Mouse (Mus musculus): ENCODE data around the gene Trim65. TPM values are rescaled to one million over a fixed set of nuclear protein-coding genes. Genes with fewer than 3 reads are reported as not detected.

Gene Trim65
- total and polyA plus RNA-seq, 3 experiments: 0.66 to 2.0 (median 1.4) TPM

GRCm38 (mm10) chr11:116131349-116132170 is 632 bp upstream of the Trim65 start:
- in situ Hi-C loops (cut with MboI; ENCODE audit: low pct_ligation_motif_present, low pct_unique_long_range_greater_than_20kb, low sequenced_read_pairs) (loop anchor here (5.0 kb wide), 1 partner anchor 44 kb away; the partner anchor contains the start of gene Wbp2), dilution Hi-C loops (cut with MboI; ENCODE audit: extremely low pct_ligation_motif_present, extremely low pct_unique_long_range_greater_than_20kb, low sequenced_read_pairs) (no loop called here)
- Histone ChIP-seq H3K4me1 (ENCODE audit: control insufficient read depth in 1 of 2, insufficient read depth in 2 of 2) (peaks cover 10 to 24% of the 10 kb centered on the region in 2 experiments), H3K9ac (ENCODE audit: insufficient read depth, low read depth) (peak overlapping the region; percentile 25), H3K27ac (ENCODE audit: insufficient read depth, low read depth) (no peak overlapping the region), H3K9me3 (replicated peaks; ENCODE audit: low read length) (no peaks in the 10 kb centered on the region), H3K27me3 (replicated peaks) (no peaks in the 10 kb centered on the region), H3K36me3 (replicated peaks in 1 of 2; ENCODE audit: control insufficient read depth in 1 of 2, insufficient read depth in 1 of 2, low read length in 1 of 2) (peaks cover 43 to 71% of the 10 kb centered on the region in 2 experiments), H3K79me2 (replicated peaks; ENCODE audit: control insufficient read depth, extremely low read depth, insufficient read depth, poor library complexity, severe bottlenecking) (peaks cover 4% of the 10 kb centered on the region), H3K4me2 (ENCODE audit: insufficient read depth, low read depth, poor library complexity, severe bottlenecking) (peak overlapping the region; percentile 19; the same call in 1 of the 2 replicates), H3K4me3 (replicated peaks in 1 of 3; ENCODE audit: low read depth in 2 of 3, low read length in 2 of 3, poor library complexity in 1 of 3) (peak overlapping the region in 2 of 3 experiments; percentile 49 to 61)
- TF ChIP-seq MAFK (IDR thresholded peaks at IDR 0.05; ENCODE audit: insufficient replicate concordance, low read length): no peak
- no peak for TF ChIP-seq JUN (IDR thresholded peaks at IDR 0.05; ENCODE audit: insufficient read depth, low read depth, low read length)
- TF ChIP-seq MYC (IDR thresholded peaks at IDR 0.05; ENCODE audit: low read depth, low read length): no peak
- TF ChIP-seq ELF1 (IDR thresholded peaks at IDR 0.05; ENCODE audit: low read depth, low read length): no peak
- no peak for TF ChIP-seq SMC3 (IDR thresholded peaks at IDR 0.05; ENCODE audit: low read depth, low read length)
- no peak for TF ChIP-seq ETS1 (conservative IDR thresholded peaks at IDR 0.05; ENCODE audit: low read depth, low read length)
- no peak for TF ChIP-seq ZNF384 (IDR thresholded peaks at IDR 0.05; ENCODE audit: low read depth, low read length)
- TF ChIP-seq KAT2A (IDR thresholded peaks at IDR 0.05; ENCODE audit: insufficient replicate concordance, low read length): no peak
- no peak for TF ChIP-seq ZMIZ1 (IDR thresholded peaks at IDR 0.05; ENCODE audit: low read depth, low read length)
- TF ChIP-seq NELFE (IDR thresholded peaks at IDR 0.05; ENCODE audit: low read depth, low read length): no peak
- TF ChIP-seq JUND (conservative IDR thresholded peaks at IDR 0.05; ENCODE audit: low read depth, low read length): no peak
- no peak for TF ChIP-seq NRF1 (IDR thresholded peaks at IDR 0.05; ENCODE audit: low read depth, low read length)
- no peak for TF ChIP-seq ZKSCAN1 (IDR thresholded peaks at IDR 0.05; ENCODE audit: borderline replicate concordance, low read depth, low read length)
- no peak for TF ChIP-seq RCOR1 (conservative IDR thresholded peaks at IDR 0.05; ENCODE audit: low read depth, low read length)
- no peak for TF ChIP-seq EP300 (IDR thresholded peaks at IDR 0.05; ENCODE audit: low read length)
- no peak for DNase-seq (ENCODE audit: extremely low read depth)

GRCm38 (mm10) chr11:116129993-116130487 is 888 bp downstream of the Trim65 start:
- no peak overlapping the region for H3K27ac ChIP-seq (ENCODE audit: insufficient read depth, low read depth)
- H3K4me1 ChIP-seq (ENCODE audit: control insufficient read depth in 1 of 2, insufficient read depth in 2 of 2): peaks cover 6 to 16% of the 10 kb centered on the region in 2 experiments
- peak overlapping the region; percentile 31 for H3K4me2 ChIP-seq (ENCODE audit: insufficient read depth, low read depth, poor library complexity, severe bottlenecking)
- H3K9me3 ChIP-seq (replicated peaks; ENCODE audit: low read length): peaks cover 8% of the 10 kb centered on the region
- H3K9ac ChIP-seq (ENCODE audit: insufficient read depth, low read depth): no peak overlapping the region
- TF ChIP-seq RCOR1 (conservative IDR thresholded peaks at IDR 0.05; ENCODE audit: low read depth, low read length): no peak
- no peak for TF ChIP-seq MAX (IDR thresholded peaks at IDR 0.05; ENCODE audit: low read length)
- no peak for TF ChIP-seq CTCF (conservative IDR thresholded peaks at IDR 0.05 in 1 of 2, IDR thresholded peaks at IDR 0.05 in 1 of 2; ENCODE audit: low read depth in 2 of 2, low read length in 2 of 2)
- no peak for TF ChIP-seq NELFE (IDR thresholded peaks at IDR 0.05; ENCODE audit: low read depth, low read length)
- no peak for TF ChIP-seq MYC (IDR thresholded peaks at IDR 0.05; ENCODE audit: low read depth, low read length)
- TF ChIP-seq SIN3A (IDR thresholded peaks at IDR 0.05; ENCODE audit: low read length): no peak
- TF ChIP-seq MAZ (IDR thresholded peaks at IDR 0.05; ENCODE audit: low read depth, low read length): no peak
- TF ChIP-seq UBTF (IDR thresholded peaks at IDR 0.05; ENCODE audit: low read depth, low read length): no peak
- no peak for TF ChIP-seq POLR2A (IDR thresholded peaks at IDR 0.05; ENCODE audit: low read depth, low read length)
- TF ChIP-seq USF2 (conservative IDR thresholded peaks at IDR 0.05; ENCODE audit: low read depth, low read length): no peak
- no peak for TF ChIP-seq RAD21 (IDR thresholded peaks at IDR 0.05; ENCODE audit: low read depth, low read length)
- no peak for TF ChIP-seq BHLHE40 (IDR thresholded peaks at IDR 0.05; ENCODE audit: low read depth, low read length)
- TF ChIP-seq ZC3H11A (IDR thresholded peaks at IDR 0.05; ENCODE audit: low read depth, low read length): no peak
- TF ChIP-seq IRF4 (IDR thresholded peaks at IDR 0.05; ENCODE audit: low read depth, low read length): no peak
- no peak for TF ChIP-seq ELF1 (IDR thresholded peaks at IDR 0.05; ENCODE audit: low read depth, low read length)
- TF ChIP-seq MEF2A (IDR thresholded peaks at IDR 0.05; ENCODE audit: borderline replicate concordance, low read depth, low read length): no peak
- TF ChIP-seq HCFC1 (IDR thresholded peaks at IDR 0.05; ENCODE audit: low read depth, low read length): no peak
- dilution Hi-C loops (cut with MboI; ENCODE audit: extremely low pct_ligation_motif_present, extremely low pct_unique_long_range_greater_than_20kb, low sequenced_read_pairs): no loop called here
- DNase-seq (ENCODE audit: extremely low read depth): no peak
- no peaks in the 10 kb centered on the region for H3K79me2 ChIP-seq (replicated peaks; ENCODE audit: control insufficient read depth, extremely low read depth, insufficient read depth, poor library complexity, severe bottlenecking)
- in situ Hi-C loops (cut with MboI; ENCODE audit: low pct_ligation_motif_present, low pct_unique_long_range_greater_than_20kb, low sequenced_read_pairs): loop anchor here (5.0 kb wide), 1 partner anchor 43 kb away; the partner anchor contains the start of gene Wbp2
- H3K4me3 ChIP-seq (replicated peaks in 1 of 3; ENCODE audit: low read depth in 2 of 3, low read length in 2 of 3, poor library complexity in 1 of 3): peak overlapping the region; percentile 24 to 61 (median 53)
- H3K36me3 ChIP-seq (replicated peaks in 1 of 2; ENCODE audit: control insufficient read depth in 1 of 2, insufficient read depth in 1 of 2, low read length in 1 of 2): peaks cover 42 to 71% of the 10 kb centered on the region in 2 experiments
- no peaks in the 10 kb centered on the region for H3K27me3 ChIP-seq (replicated peaks)
